Mouse (Mus musculus): ENCODE measurements around the gene 2200002J24Rik.

- TF ChIP-seq GATA1 (IDR thresholded peaks at IDR 0.05; ENCODE audit: low read length) = no peak
- no peak for TF ChIP-seq TAL1 (IDR thresholded peaks at IDR 0.05; ENCODE audit: low read length)
Observed at GRCm38 (mm10) chr7:30736211-30736610, 37.5 kb downstream of the 2200002J24Rik start.
